Mouse (Mus musculus): ENCODE data around the gene Txnl4b. TPM values are rescaled to one million over a fixed set of nuclear protein-coding genes. Genes with fewer than 3 reads are reported as not detected.
A peak's percentile ranks its signal among the peaks of the same experiment; 100 is the strongest.

Gene Txnl4b
- 20.6 and 21.2 TPM in 2 replicates for polyA plus RNA-seq (2014; fragmentation: Nextera tagmentation; extraction: Ambion mirVana)

DNA sequence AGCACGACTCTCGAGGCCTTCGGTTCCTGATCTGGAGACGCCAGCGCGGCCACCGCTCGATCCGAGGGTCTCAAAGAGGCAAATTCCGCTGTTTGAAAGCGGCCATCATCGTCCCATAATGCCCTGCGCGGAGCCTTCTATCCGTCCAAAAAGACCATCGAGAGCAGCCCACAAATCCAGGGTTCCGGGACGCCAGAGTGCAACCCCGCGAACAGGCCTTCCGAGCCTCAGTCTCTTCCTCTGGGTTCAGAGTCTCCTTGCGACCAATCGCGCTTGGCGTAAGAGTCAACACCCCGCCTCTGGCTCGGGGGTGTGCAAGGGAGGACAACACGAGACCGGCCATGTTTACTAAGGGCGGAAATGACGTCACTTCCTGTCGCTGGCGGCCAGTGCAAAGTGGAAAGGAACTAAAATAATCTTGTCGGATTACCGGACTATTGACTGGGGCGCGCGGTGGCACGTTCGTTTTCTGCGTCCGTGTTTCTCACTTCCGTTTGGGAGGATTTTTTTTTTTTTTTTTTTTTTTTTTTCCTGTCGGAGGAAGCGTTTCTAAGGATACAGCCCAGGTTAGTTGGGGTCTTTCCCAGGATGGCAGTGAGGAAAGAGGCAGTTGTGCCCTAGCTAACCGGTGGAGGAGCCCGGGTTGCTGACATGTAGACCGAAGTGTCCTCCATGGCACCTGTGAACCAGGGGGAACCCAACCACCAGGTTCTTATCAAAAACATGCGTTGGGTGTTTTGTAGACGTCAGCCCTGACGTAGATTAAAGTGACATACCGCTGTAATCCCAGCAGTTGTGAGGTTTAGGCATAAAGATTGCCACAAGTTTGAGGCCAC, at the start of gene Txnl4b, which contains the start of gene Dhx38:
TSS of gene Txnl4b (plus strand) at position 395 of the 836 bp plus-strand sequence.
TSS of gene Dhx38 (minus strand) at position 364 of the 836 bp plus-strand sequence.
- Histone ChIP-seq H3K36me3 (ENCODE audit: control insufficient read depth, insufficient read depth, low read length) (peaks cover 16% of the 10 kb centered on the region), H3K27ac (ENCODE audit: low read length) (peak within 1 kb of the TSS; percentile 90), H3K27me3 (ENCODE audit: control insufficient read depth, insufficient read depth, low read length) (no peaks in the 10 kb centered on the region), H3K9ac (replicated peaks; ENCODE audit: low read depth, low read length) (peak within 1 kb of the TSS; percentile 88), H3K9me3 (ENCODE audit: control insufficient read depth, low read depth, low read length) (no peaks in the 10 kb centered on the region), H3K4me1 (ENCODE audit: control insufficient read depth, insufficient read depth, low read length) (peaks cover 8% of the 10 kb centered on the region; the same call in 1 of the 2 replicates), H3K4me3 (ENCODE audit: low read depth, low read length) (peak within 1 kb of the TSS; percentile 80), H3K4me2 (replicated peaks; ENCODE audit: low read depth, low read length) (peak within 1 kb of the TSS; percentile 94)
- peak; percentile 100 for ATAC-seq (ENCODE audit: insufficient number of reproducible peaks, insufficient read depth, low FRiP score, low read depth)
- WGBS: under 1% methylated on average over 52 of the region's 52 CpGs

DNA sequence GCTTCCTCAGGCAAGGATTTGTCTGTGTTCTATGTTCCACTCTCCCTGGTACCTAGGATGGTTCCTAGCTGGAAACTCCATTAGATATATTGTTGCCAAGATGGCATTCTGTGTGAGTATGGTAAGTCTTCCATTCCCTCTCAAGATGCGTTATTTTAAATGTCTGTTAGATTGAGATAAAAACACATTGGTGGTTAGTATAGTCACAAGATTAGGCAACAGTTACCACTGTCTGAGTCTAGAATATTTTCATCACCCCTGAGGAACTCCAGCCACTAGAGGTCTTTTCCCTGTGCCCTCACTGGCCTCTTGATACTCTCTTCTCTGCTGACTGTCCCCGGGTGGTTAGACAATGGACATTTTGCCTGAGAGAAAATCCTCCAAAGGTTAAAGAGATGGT, 41.7 kb upstream of the Txnl4b start:
- Histone ChIP-seq H3K27ac (ENCODE audit: low read length) (no peak overlapping the region), H3K4me3 (ENCODE audit: low read depth, low read length) (no peak overlapping the region), H3K36me3 (ENCODE audit: control insufficient read depth, insufficient read depth, low read length) (no peaks in the 10 kb centered on the region), H3K9ac (replicated peaks; ENCODE audit: low read depth, low read length) (no peak overlapping the region), H3K9me3 (ENCODE audit: control insufficient read depth, low read depth, low read length) (no peaks in the 10 kb centered on the region), H3K4me1 (ENCODE audit: control insufficient read depth, insufficient read depth, low read length) (no peaks in the 10 kb centered on the region), H3K27me3 (ENCODE audit: control insufficient read depth, insufficient read depth, low read length) (no peaks in the 10 kb centered on the region), H3K4me2 (replicated peaks; ENCODE audit: low read depth, low read length) (no peak overlapping the region)
- WGBS: 86% methylated on average over 2 of the region's 2 CpGs
- ATAC-seq (ENCODE audit: insufficient number of reproducible peaks, insufficient read depth, low FRiP score, low read depth): no peak

- H3K4me3 ChIP-seq (ENCODE audit: low read depth, low read length): no peak overlapping the region
- no peak for ATAC-seq (ENCODE audit: insufficient number of reproducible peaks, insufficient read depth, low FRiP score, low read depth)
- WGBS: 86% methylated on average over 19 of the region's 19 CpGs
- no peak overlapping the region for H3K9ac ChIP-seq (replicated peaks; ENCODE audit: low read depth, low read length)
- no peak overlapping the region for H3K4me2 ChIP-seq (replicated peaks; ENCODE audit: low read depth, low read length)
- H3K9me3 ChIP-seq (ENCODE audit: control insufficient read depth, low read depth, low read length): no peaks in the 10 kb centered on the region
- no peaks in the 10 kb centered on the region for H3K36me3 ChIP-seq (ENCODE audit: control insufficient read depth, insufficient read depth, low read length)
- H3K4me1 ChIP-seq (ENCODE audit: control insufficient read depth, insufficient read depth, low read length): no peaks in the 10 kb centered on the region
- no peak overlapping the region for H3K27ac ChIP-seq (ENCODE audit: low read length)
- no peaks in the 10 kb centered on the region for H3K27me3 ChIP-seq (ENCODE audit: control insufficient read depth, insufficient read depth, low read length)
These were observed 30.3 kb upstream of the Txnl4b start for GRCm38 (mm10) chr8:109535140-109535990.

DNA sequence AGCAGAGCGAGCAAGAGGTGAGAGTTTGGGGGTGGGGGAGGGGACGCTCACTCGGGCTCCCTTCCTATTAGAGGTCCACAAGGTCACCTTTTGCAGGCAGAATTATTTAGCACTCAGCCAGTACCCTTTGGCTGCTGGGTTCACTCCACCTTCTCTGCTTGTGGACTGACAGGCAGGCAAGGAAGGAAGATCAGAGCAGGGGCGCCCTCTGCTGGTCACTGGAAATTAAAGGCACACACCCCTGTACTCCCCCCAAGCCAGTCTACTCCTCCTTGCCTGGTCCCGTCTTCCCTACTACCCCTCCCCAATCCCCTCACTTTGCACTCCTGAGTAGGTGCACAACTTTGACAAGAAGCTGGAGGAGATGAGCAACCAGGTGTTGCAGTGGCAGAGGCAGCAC, 29.0 kb upstream of the Txnl4b start:
- H3K27me3 ChIP-seq (ENCODE audit: control insufficient read depth, insufficient read depth, low read length): no peaks in the 10 kb centered on the region
- no peaks in the 10 kb centered on the region for H3K4me1 ChIP-seq (ENCODE audit: control insufficient read depth, insufficient read depth, low read length)
- H3K4me2 ChIP-seq (replicated peaks; ENCODE audit: low read depth, low read length): no peak overlapping the region; the same call in 1 of the 2 replicates
- H3K9me3 ChIP-seq (ENCODE audit: control insufficient read depth, low read depth, low read length): no peaks in the 10 kb centered on the region
- ATAC-seq (ENCODE audit: insufficient number of reproducible peaks, insufficient read depth, low FRiP score, low read depth): peak; percentile 78; the same call in 1 of the 2 replicates
- WGBS: 3% methylated on average over 5 of the region's 5 CpGs
- no peak overlapping the region for H3K4me3 ChIP-seq (ENCODE audit: low read depth, low read length)
- no peak overlapping the region for H3K27ac ChIP-seq (ENCODE audit: low read length)
- H3K36me3 ChIP-seq (ENCODE audit: control insufficient read depth, insufficient read depth, low read length): no peaks in the 10 kb centered on the region
- no peak overlapping the region for H3K9ac ChIP-seq (replicated peaks; ENCODE audit: low read depth, low read length)

DNA sequence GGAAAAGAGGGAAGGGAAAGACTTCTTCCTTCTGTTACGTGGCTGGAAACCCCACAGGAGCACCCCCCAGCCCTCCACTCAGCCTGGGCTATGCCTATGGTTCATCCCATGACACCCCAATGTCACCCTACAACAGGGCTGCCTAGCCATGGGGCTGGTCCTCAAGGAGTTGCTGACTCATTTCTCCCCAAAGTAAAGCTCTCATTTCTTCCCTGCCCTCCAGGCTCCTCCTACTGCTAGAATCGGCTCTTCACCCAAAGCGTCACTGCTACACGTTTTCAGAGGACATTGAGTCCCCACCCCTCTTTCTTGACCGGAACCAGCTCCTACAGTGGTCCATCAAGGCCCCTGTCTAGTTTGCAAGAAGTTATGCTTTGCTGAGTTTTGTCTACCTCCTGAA, 23.5 kb upstream of the Txnl4b start:
- no peaks in the 10 kb centered on the region for H3K27me3 ChIP-seq (ENCODE audit: control insufficient read depth, insufficient read depth, low read length)
- peaks cover 5% of the 10 kb centered on the region; the same call in 1 of the 2 replicates for H3K36me3 ChIP-seq (ENCODE audit: control insufficient read depth, insufficient read depth, low read length)
- ATAC-seq (ENCODE audit: insufficient number of reproducible peaks, insufficient read depth, low FRiP score, low read depth): no peak
- H3K9me3 ChIP-seq (ENCODE audit: control insufficient read depth, low read depth, low read length): no peaks in the 10 kb centered on the region
- H3K4me3 ChIP-seq (ENCODE audit: low read depth, low read length): no peak overlapping the region
- no peak overlapping the region for H3K27ac ChIP-seq (ENCODE audit: low read length)
- no peaks in the 10 kb centered on the region for H3K4me1 ChIP-seq (ENCODE audit: control insufficient read depth, insufficient read depth, low read length)
- 60% methylated on average over 5 of the region's 5 CpGs for WGBS
- no peak overlapping the region for H3K9ac ChIP-seq (replicated peaks; ENCODE audit: low read depth, low read length)
- H3K4me2 ChIP-seq (replicated peaks; ENCODE audit: low read depth, low read length): no peak overlapping the region

DNA sequence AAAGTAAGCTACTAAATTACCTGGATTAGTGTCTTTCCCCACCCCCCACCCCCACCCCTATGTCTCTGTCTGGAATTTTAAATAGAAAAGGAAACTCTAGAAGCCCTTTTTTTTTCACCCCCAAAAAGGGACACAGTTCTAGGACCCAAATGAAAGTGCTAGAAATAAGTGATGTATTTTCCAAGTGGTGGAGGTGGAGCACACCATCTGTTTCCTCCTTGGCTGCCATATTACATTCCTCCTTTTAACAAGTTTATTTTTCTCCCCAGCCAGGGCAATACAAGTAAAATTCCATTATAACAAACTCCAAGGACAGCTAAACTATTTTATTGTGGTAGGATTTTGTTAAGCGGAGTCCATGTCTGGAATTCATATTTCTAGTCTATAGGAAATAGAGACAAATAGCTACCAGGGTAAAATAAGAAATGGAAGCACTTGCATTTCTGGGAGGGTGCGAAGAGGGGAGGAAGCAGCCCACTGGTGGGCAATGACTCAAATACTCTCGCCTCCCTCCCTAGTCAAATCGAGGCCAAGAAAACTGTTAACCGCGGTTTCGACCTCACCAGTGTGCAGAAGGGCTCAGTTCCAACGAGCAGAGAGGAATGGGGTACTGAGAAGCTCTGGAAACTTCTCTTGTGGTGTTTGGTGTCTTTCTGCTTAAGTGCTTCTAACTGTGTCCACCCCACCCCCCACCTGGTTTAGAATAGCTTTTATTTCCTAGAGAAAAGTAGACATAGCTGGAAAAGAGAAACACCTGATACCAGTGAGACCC, 22.8 kb upstream of the Txnl4b start:
- no peaks in the 10 kb centered on the region for H3K9me3 ChIP-seq (ENCODE audit: control insufficient read depth, low read depth, low read length)
- no peaks in the 10 kb centered on the region for H3K4me1 ChIP-seq (ENCODE audit: control insufficient read depth, insufficient read depth, low read length)
- H3K4me2 ChIP-seq (replicated peaks; ENCODE audit: low read depth, low read length): no peak overlapping the region
- 78% methylated on average over 8 of the region's 8 CpGs for WGBS
- H3K27me3 ChIP-seq (ENCODE audit: control insufficient read depth, insufficient read depth, low read length): no peaks in the 10 kb centered on the region
- H3K36me3 ChIP-seq (ENCODE audit: control insufficient read depth, insufficient read depth, low read length): peaks cover 12% of the 10 kb centered on the region
- no peak overlapping the region for H3K4me3 ChIP-seq (ENCODE audit: low read depth, low read length)
- no peak for ATAC-seq (ENCODE audit: insufficient number of reproducible peaks, insufficient read depth, low FRiP score, low read depth)
- no peak overlapping the region for H3K27ac ChIP-seq (ENCODE audit: low read length)
- H3K9ac ChIP-seq (replicated peaks; ENCODE audit: low read depth, low read length): no peak overlapping the region

GRCm38 (mm10) chr8:109544049-109544448, 21.6 kb upstream of the Txnl4b start:
- Histone ChIP-seq H3K9me3 (ENCODE audit: control insufficient read depth, low read depth, low read length) (no peaks in the 10 kb centered on the region), H3K27ac (ENCODE audit: low read length) (no peak overlapping the region), H3K4me3 (ENCODE audit: low read depth, low read length) (no peak overlapping the region), H3K4me1 (ENCODE audit: control insufficient read depth, insufficient read depth, low read length) (no peaks in the 10 kb centered on the region), H3K27me3 (ENCODE audit: control insufficient read depth, insufficient read depth, low read length) (no peaks in the 10 kb centered on the region), H3K36me3 (ENCODE audit: control insufficient read depth, insufficient read depth, low read length) (peaks cover 19% of the 10 kb centered on the region), H3K4me2 (replicated peaks; ENCODE audit: low read depth, low read length) (no peak overlapping the region), H3K9ac (replicated peaks; ENCODE audit: low read depth, low read length) (no peak overlapping the region)
- ATAC-seq (ENCODE audit: insufficient number of reproducible peaks, insufficient read depth, low FRiP score, low read depth): no peak
- WGBS: 53% methylated on average over 2 of the region's 3 CpGs

DNA sequence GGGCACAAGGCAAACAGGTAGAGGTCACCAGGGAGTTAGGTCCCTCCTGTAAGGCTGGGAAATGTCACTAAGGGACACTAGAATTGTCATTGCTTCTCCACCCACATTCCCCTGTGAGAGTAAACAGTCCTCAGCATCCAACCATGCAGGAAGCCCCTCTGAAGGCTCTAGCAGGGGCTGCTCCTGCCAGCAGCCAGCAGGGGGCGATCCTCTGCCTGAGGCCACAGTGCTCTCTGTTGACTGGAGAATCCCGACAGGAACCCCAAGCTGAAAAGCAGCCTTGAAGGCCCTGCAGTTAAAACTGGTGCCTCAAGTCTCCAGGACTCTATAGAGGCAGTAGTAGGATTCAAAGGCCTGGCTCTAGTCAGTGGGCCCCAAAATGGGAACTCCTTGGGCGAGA, 14.0 kb upstream of the Txnl4b start:
- Histone ChIP-seq H3K4me2 (replicated peaks; ENCODE audit: low read depth, low read length) (no peak overlapping the region), H3K27ac (ENCODE audit: low read length) (no peak overlapping the region), H3K9me3 (ENCODE audit: control insufficient read depth, low read depth, low read length) (no peaks in the 10 kb centered on the region), H3K9ac (replicated peaks; ENCODE audit: low read depth, low read length) (no peak overlapping the region), H3K27me3 (ENCODE audit: control insufficient read depth, insufficient read depth, low read length) (no peaks in the 10 kb centered on the region), H3K4me1 (ENCODE audit: control insufficient read depth, insufficient read depth, low read length) (no peaks in the 10 kb centered on the region), H3K4me3 (ENCODE audit: low read depth, low read length) (no peak overlapping the region), H3K36me3 (ENCODE audit: control insufficient read depth, insufficient read depth, low read length) (peaks cover 89% of the 10 kb centered on the region)
- no peak for ATAC-seq (ENCODE audit: insufficient number of reproducible peaks, insufficient read depth, low FRiP score, low read depth)
- 43% methylated on average over 3 of the region's 3 CpGs for WGBS
